Mouse (Mus musculus) heart, embryonic 12.5 days (tissue): Measurements from ENCODE around the gene Phf12. TPM values are rescaled to one million over a fixed set of nuclear protein-coding genes. Genes with fewer than 3 reads are reported as not detected.
A peak's percentile ranks its signal among the peaks of the same experiment; 100 is the strongest.
"Not testable (repeated sequence)": the region's sequence is repeated elsewhere in the genome, so short reads cannot be mapped to it uniquely, and the experiment has no call there.

Experiments
- ATAC-seq: fragments of 200-750 bp; cut with Nextera tagmentation; 2 replicates; pipeline ENCODE4 v1.8.0; 2017; ENCODE audit warnings: moderate TSS enrichment, moderate library complexity; ENCODE audit not compliant: insufficient number of reproducible peaks, low FRiP score
- H3K27ac ChIP-seq: fragments of 300-500 bp; sonication (generic); 2 replicates; pipeline ENCODE4 v1.5.1; 2016; ENCODE audit warnings: mild to moderate bottlenecking, moderate library complexity; ENCODE audit not compliant: poor library complexity, severe bottlenecking
- H3K27me3 ChIP-seq: fragments of 300-500 bp; sonication (generic); replicated peaks from 2 replicates; pipeline ENCODE4 v1.6.1; 2016; ENCODE audit warnings: mild to moderate bottlenecking, moderate library complexity
- H3K36me3 ChIP-seq: fragments of 300-500 bp; sonication (generic); 2 replicates; pipeline ENCODE4 v1.6.1; 2016; ENCODE audit warnings: mild to moderate bottlenecking, moderate library complexity
- H3K4me1 ChIP-seq: fragments of 300-500 bp; sonication (generic); replicated peaks from 2 replicates; pipeline ENCODE4 v1.6.1; 2016; ENCODE audit warnings: mild to moderate bottlenecking
- H3K4me2 ChIP-seq: fragments of 300-500 bp; sonication (generic); 2 replicates; pipeline ENCODE4 v1.6.1; 2016; ENCODE audit warnings: mild to moderate bottlenecking, moderate library complexity
- H3K4me3 ChIP-seq: fragments of 300-500 bp; sonication (generic); 2 replicates; pipeline ENCODE4 v1.5.1; 2016; ENCODE audit warnings: mild to moderate bottlenecking
- H3K9ac ChIP-seq: fragments of 300-500 bp; sonication (generic); 2 replicates; pipeline ENCODE4 v1.6.1; 2016; ENCODE audit warnings: mild to moderate bottlenecking, moderate library complexity
- H3K9me3 ChIP-seq: fragments of 300-500 bp; sonication (generic); replicated peaks from 2 replicates; pipeline ENCODE4 v1.6.1; 2016; ENCODE audit warnings: mild to moderate bottlenecking, moderate library complexity
- WGBS: fragments of 180-500 bp; shearing (Covaris S2); methylation state at CpG from one replicate; pipeline ENCODE4 v1.1.7; 2016; 5-methylcytosine and 5-hydroxymethylcytosine counted together
- polyA plus RNA-seq: library from polyadenylated mRNA; unstranded; fragments of >200 nt; fragmentation: Nextera tagmentation; extraction: Ambion mirVana; gene quantifications from 2 replicates; pipeline ENCODE4 v1.2.1, GENCODE M21; 2016

Gene Phf12
- polyA plus RNA-seq, 1 experiment from 2014 or later, result 17.0 TPM

DNA sequence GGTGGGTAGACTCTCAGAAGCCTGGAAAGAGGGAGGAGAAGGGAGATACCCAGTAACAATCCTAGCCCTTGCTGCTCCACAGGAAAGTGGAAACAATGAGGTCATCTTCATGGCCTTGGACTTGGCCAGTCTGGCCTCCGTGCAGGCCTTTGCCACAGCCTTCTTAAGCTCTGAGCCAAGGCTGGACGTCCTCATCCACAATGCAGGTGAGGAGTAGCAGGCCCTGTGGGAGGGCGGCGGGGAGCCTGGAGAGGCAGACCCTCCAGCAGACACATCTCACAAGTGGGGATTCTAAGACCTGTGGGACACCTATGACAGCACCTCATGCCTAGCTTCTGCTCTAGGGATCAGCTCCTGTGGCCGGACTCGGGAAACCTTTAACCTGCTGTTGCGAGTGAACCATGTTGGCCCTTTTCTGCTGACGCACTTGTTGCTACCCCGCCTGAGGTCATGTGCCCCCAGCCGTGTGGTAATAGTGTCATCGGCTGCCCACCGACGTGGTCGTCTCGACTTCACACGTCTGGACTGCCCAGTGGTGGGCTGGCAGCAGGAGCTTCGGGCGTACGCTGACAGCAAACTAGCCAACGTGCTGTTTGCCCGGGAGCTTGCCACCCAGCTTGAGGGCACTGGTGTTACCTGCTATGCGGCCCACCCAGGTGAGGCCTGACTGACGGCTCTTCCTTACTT, 51.5 kb downstream of the Phf12 start:
- no peak overlapping the region for H3K27ac ChIP-seq
- peaks cover 26% of the 10 kb centered on the region for H3K36me3 ChIP-seq
- H3K4me2 ChIP-seq, result no peak overlapping the region
- H3K4me1 ChIP-seq, result peaks cover 46% of the 10 kb centered on the region
- no peak for ATAC-seq
- H3K27me3 ChIP-seq, result no peaks in the 10 kb centered on the region
- no peaks in the 10 kb centered on the region for H3K9me3 ChIP-seq
- 0 out of 2 replicates have a peak overlapping the region, but pooled peaks have one; percentile 20 for H3K9ac ChIP-seq
- WGBS, result 87% methylated on average over 23 of the region's 23 CpGs
- no peak overlapping the region for H3K4me3 ChIP-seq

DNA sequence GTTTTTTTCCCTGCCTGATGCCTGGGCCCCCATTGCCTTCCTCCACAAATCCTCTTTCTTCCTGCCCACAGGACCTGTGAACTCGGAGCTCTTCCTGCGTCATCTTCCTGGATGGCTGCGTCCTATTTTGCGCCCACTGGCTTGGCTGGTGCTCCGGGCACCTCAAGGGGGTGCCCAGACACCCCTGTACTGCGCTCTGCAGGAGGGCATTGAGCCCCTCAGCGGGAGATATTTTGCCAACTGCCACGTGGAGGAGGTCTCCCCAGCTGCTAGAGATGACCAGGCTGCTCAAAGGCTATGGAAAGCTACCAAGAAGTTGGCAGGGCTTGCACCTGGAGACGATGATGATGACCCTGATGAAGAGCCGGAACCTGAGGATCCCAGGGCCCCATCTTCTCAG, 54.2 kb downstream of the Phf12 start:
- H3K27me3 ChIP-seq, result no peaks in the 10 kb centered on the region
- no peak overlapping the region for H3K4me3 ChIP-seq
- H3K36me3 ChIP-seq, result peaks cover 34% of the 10 kb centered on the region
- H3K4me1 ChIP-seq, result peaks cover 37% of the 10 kb centered on the region
- 72% methylated on average over 10 of the region's 10 CpGs for WGBS
- no peak overlapping the region for H3K4me2 ChIP-seq
- H3K27ac ChIP-seq, result no peak overlapping the region
- no peak for ATAC-seq
- no peaks in the 10 kb centered on the region for H3K9me3 ChIP-seq
- H3K9ac ChIP-seq, result 0 out of 2 replicates have a peak overlapping the region, but pooled peaks have one; percentile 27

DNA sequence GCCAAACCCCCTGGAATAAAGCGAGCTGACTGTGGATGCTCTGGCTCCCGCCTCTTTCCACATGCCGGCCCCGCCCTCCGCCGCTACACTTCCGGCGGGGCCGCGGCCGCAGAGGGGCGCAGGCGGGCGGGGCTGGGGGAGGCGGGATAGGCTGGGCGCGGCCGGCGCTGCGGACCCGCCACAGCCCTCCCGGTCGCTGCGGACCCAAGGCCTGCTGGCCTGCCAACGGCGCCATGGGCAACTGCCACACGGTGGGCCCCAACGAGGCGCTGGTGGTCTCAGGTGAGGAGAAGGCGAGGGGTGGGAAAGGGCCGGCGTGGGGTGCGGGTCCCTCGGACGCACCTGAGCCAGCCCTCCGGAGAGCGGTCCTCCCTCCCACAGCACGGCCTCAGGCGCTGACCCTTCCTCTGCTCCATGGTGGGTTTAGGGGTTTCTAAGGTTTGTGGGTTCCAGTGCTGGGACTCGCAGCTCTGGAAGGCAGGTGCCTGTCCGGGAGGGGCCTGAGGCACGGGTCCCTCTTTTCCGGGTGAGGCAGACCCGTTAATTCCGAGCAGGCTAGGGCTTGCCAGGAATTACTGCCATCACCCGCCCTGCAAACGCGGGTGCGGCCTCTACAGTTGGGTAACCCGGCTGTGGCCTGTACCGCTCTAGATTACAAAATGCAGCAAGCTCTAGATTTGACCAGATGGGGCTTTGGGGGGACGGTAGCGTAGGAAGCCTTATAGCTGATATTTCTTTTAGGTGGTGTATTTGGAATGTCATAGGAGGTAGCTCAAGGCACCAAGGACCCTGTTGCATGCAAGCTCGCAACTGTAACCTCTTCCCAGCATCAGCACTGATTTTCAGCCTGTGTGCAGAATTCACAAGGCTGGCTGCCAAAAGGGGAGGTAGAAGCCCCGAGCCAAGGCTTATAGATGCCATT, 55.5 kb downstream of the Phf12 start, which contains the start of gene Flot2:
Flot2 (plus strand) TSS at position 101 of the 922 bp plus-strand sequence.
- peaks cover 28% of the 10 kb centered on the region for H3K4me1 ChIP-seq
- peak within 1 kb of the TSS; percentile 82 for H3K27ac ChIP-seq
- peaks cover 39% of the 10 kb centered on the region for H3K36me3 ChIP-seq
- peak within 1 kb of the TSS; percentile 97 for H3K9ac ChIP-seq
- ATAC-seq, result peak; percentile 86
- WGBS, result 3% methylated on average over 53 of the region's 55 CpGs
- no peaks in the 10 kb centered on the region for H3K9me3 ChIP-seq
- peak within 1 kb of the TSS; percentile 93 for H3K4me3 ChIP-seq
- H3K27me3 ChIP-seq, result no peaks in the 10 kb centered on the region
- peak within 1 kb of the TSS; percentile 90 for H3K4me2 ChIP-seq

DNA sequence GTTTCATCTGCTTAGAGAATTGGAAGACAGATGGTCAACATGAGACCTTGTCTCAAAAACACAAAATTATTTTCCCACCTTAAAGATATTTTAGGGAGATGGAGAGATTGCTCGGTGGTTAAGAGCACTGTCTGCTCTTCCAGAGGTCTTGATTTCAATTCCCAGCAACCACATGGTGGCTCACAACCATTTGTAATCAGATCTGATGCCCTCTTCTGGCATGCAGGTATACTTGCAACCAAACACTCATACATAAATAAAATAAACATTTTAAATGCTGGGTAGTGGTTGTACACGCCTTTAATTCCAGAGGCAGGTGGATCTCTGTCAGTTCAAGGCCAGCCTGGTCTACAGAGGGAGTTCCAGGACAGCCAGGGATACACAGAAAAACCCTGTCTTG, 58.3 kb downstream of the Phf12 start:
- ATAC-seq, result no peak
- H3K27ac ChIP-seq, result no peak overlapping the region
- WGBS, result 68% methylated on average over 2 of the region's 2 CpGs

DNA sequence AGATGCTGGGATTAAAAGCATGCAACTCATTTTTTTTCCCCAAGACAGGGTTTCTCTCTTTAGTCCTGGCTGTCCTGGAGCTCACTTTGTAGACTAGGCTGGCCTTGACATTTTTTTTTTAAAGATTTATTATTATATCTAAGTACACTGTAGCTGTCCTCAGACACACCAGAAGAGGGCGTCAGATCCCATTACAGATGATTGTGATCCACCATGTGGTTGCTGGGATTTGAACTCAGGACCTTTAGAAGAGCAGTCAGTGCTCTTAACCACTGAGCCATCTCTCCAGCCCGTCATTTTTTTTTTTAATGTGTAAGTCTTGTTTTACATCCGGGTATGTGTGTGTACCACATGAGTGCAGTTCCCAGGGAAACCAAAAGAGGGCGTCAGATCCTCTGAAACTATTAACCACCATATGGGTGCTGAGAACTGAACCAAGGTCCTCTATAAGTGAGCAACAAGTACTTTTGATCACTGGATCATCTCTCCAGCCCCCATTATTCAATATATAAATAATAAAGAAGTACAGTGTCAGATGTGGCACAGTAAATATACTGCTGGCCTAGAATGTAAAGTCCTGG, 59.8 kb downstream of the Phf12 start:
- H3K9ac ChIP-seq, result not testable (repeated sequence)
- 91% methylated on average over 4 of the region's 4 CpGs for WGBS

More for the DNA sequence above, 58.3 kb downstream of the Phf12 start:
- peaks cover 32% of the 10 kb centered on the region for H3K4me1 ChIP-seq
- no peak overlapping the region for H3K9ac ChIP-seq
- H3K36me3 ChIP-seq, result peaks cover 23% of the 10 kb centered on the region
- no peaks in the 10 kb centered on the region for H3K9me3 ChIP-seq
- no peaks in the 10 kb centered on the region for H3K27me3 ChIP-seq
- no peak overlapping the region for H3K4me3 ChIP-seq
- no peak overlapping the region for H3K4me2 ChIP-seq

DNA sequence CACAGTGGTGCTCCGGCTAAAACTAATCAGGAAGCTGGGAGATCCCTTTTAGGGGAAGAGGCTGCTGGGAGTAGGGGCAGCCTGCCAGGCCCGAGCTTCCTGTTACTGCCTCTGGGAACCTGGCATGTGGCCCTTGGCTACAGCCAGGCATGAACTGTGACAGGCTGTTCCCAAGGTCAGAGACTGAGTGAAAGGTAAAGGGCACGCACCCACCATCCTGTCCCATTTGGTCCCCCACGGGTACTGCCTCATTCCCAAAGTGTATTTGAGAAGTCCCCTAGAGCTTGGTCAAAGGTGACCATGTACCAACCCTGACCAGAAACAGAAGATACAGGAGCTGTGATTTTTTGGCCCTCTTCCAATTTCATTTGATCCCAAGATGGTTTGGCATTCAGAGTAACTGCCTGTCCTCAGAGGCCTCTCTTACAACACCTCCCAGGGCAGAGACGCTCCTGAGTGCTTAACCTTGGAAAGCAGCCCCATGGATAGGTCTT, 62.3 kb downstream of the Phf12 start:
- H3K36me3 ChIP-seq, result peaks cover 29% of the 10 kb centered on the region
- peaks cover 12% of the 10 kb centered on the region for H3K4me1 ChIP-seq
- peak; percentile 73 for ATAC-seq
- no peaks in the 10 kb centered on the region for H3K27me3 ChIP-seq
- no peak overlapping the region for H3K4me3 ChIP-seq
- H3K9ac ChIP-seq, result no peak overlapping the region
- H3K9me3 ChIP-seq, result no peaks in the 10 kb centered on the region
- WGBS, result 48% methylated on average over 5 of the region's 5 CpGs
- H3K4me2 ChIP-seq, result no peak overlapping the region
- H3K27ac ChIP-seq, result peak overlapping the region; percentile 84

More for the DNA sequence above, 59.8 kb downstream of the Phf12 start:
- H3K4me1 ChIP-seq, result peaks cover 28% of the 10 kb centered on the region
- H3K9me3 ChIP-seq, H3K27me3 ChIP-seq, ATAC-seq, H3K4me2 ChIP-seq, H3K27ac ChIP-seq, H3K4me3 ChIP-seq: not testable (repeated sequence)
- H3K36me3 ChIP-seq, result peaks cover 24% of the 10 kb centered on the region

DNA sequence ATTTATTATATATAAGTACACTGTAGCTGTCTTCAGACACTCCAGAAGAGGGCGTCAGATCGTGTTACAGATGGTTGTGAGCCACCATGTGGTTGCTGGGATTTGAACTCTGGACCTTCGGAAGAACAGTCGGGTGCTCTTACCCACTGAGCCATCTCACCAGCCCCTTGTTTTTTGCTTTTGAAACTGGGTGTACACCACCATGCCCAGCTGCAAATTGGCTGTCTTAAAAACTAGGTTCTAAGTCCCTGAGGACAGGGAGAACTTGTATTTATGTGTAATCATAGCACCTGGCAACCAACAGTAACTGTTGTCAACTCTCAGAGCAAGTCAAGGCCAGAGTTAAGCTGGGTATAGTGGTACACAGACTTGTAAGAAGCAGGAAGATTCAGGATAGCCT, 66.1 kb downstream of the Phf12 start:
- not testable (repeated sequence) for ATAC-seq

DNA sequence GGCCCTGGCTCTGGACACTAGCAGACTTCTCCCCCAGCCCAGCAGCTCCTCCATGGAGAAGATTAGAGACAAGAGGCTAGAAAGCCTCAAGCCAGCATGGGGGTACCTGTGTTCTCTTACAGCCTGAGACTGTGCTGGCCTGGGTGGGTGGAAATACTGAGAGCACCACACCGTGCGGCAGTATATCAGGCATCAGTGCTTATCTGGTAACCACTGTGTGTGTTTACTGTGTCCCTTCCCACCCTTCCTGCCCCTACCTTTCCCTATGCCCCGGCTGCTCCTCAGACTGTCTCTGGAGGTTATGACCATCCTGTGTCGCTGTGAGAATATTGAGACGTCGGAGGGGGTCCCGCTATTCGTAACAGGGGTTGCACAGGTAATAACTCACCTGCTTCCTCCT, 70.5 kb downstream of the Phf12 start:
- H3K4me2 ChIP-seq, result no peak overlapping the region
- no peak for ATAC-seq
- H3K4me3 ChIP-seq, result no peak overlapping the region
- no peak overlapping the region for H3K9ac ChIP-seq
- H3K4me1 ChIP-seq, result no peaks in the 10 kb centered on the region
- 77% methylated on average over 8 of the region's 8 CpGs for whole genome bisulfite sequencing
- peaks cover 65% of the 10 kb centered on the region for H3K36me3 ChIP-seq
- H3K27ac ChIP-seq, result no peak overlapping the region
- no peaks in the 10 kb centered on the region for H3K9me3 ChIP-seq
- no peaks in the 10 kb centered on the region for H3K27me3 ChIP-seq

More for the DNA sequence above, 66.1 kb downstream of the Phf12 start:
- not testable (repeated sequence) for H3K9ac ChIP-seq, H3K9me3 ChIP-seq, H3K27ac ChIP-seq, H3K4me2 ChIP-seq, H3K4me3 ChIP-seq, H3K27me3 ChIP-seq
- WGBS, result 91% methylated on average over 4 of the region's 4 CpGs
- H3K4me1 ChIP-seq, result peaks cover 12% of the 10 kb centered on the region
- peaks cover 32% of the 10 kb centered on the region for H3K36me3 ChIP-seq

DNA sequence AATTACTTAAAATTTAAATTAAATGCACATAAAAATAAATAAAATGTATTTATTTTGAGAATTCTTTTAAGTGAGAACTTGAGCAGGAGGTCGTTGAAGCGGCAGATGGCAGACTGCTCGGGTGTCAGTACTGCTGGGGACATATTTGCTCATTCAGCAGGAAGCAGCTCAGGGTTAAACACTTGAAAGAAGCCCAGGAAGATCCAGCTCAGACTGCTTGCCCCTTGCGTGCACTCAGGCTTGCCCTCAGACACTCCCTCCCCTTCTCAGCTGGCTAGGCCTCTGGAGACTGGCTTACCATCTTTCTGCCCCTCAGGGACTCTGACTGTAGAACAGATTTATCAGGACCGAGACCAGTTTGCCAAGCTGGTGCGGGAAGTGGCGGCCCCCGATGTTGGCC, 74.4 kb downstream of the Phf12 start:
- peaks cover 65% of the 10 kb centered on the region for H3K36me3 ChIP-seq
- no peak for ATAC-seq

DNA sequence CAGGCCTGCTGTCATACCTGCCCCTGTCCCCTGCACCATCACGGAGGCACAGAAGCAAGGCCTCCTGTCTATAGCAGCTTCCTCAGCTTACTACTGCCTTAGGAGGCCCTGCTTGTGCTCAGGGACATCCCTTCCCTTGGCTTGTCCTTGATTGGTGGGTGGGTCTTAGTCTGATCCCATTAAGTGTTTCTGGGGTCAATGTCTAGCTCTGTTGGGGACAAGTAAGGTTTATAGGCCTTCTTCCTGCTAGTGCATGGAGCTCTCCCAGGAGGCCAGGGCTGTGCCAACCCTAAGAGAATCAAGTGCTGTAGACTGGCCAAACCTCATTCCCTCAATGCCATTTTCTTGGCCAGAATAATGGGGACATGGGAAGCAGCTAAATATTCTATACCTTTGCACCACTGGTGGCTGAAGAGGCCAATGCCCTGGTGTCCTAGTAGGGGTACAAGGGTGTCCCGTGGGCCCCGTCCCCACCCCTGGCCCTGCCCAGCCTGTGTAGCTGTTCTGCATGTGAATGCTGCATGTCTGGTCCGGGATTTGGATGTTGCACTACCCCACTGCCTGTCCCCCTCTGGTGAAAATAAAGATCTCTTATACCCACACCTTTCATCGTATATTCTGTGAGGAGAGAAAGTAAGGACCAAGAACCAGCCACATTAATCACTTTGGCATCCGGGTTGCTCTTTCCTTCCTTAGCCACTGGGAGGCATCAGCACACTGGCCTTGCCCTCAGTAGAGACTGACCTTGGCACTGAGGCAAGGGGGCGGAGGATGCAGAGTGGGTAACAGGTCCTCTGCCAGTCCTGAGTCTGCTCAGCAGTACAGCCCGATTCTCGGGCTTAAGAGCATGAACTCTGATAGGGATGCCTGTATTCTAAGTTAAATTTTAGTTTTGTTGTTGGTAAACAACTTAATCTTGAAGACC, 77.5 kb downstream of the Phf12 start:
- Histone ChIP-seq H3K4me3 (no peak overlapping the region), H3K36me3 (peaks cover 47% of the 10 kb centered on the region), H3K27me3 (no peaks in the 10 kb centered on the region), H3K4me2 (no peak overlapping the region), H3K27ac (no peak overlapping the region), H3K4me1 (peaks cover 6% of the 10 kb centered on the region; the same call in 1 of the 2 replicates), H3K9ac (no peak overlapping the region), H3K9me3 (no peaks in the 10 kb centered on the region)
- peak; percentile 79 for ATAC-seq
- 51% methylated on average over 9 of the region's 9 CpGs for WGBS

More for the DNA sequence above, 74.4 kb downstream of the Phf12 start:
- Histone ChIP-seq H3K9me3 (no peaks in the 10 kb centered on the region), H3K27ac (no peak overlapping the region), H3K27me3 (no peaks in the 10 kb centered on the region), H3K9ac (no peak overlapping the region), H3K4me1 (peaks cover 5% of the 10 kb centered on the region; the same call in 1 of the 2 replicates), H3K4me3 (no peak overlapping the region), H3K4me2 (no peak overlapping the region)
- 85% methylated on average over 8 of the region's 8 CpGs for WGBS
